Mouse (Mus musculus): Measurements from ENCODE around the gene Nos2. TPM values are rescaled to one million over a fixed set of nuclear protein-coding genes. Genes with fewer than 3 reads are reported as not detected.

The Nos2 gene
- polyA plus RNA-seq, 1 experiment from 2014 or later: 0.92 TPM

- H3K9me3 ChIP-seq (replicated peaks; ENCODE audit: low read length): no peaks in the 10 kb centered on the region
- TF ChIP-seq CTCF (IDR thresholded peaks at IDR 0.05; ENCODE audit: low read depth): peak; percentile 85
- no peak overlapping the region for H3K4me3 ChIP-seq (replicated peaks; ENCODE audit: low read depth, low read length)
- WGBS: 26% methylated on average over 4 of the region's 4 CpGs
- no peaks in the 10 kb centered on the region for H3K27me3 ChIP-seq (ENCODE audit: insufficient read depth, low read length)
- peak; percentile 83 for DNase-seq (ENCODE audit: low spot score)
- H3K27ac ChIP-seq: no peak overlapping the region
- no peak overlapping the region for H3K9ac ChIP-seq (ENCODE audit: low read depth, low read length)
- H3K4me2 ChIP-seq (ENCODE audit: low read length): no peak overlapping the region
- H3K36me3 ChIP-seq (ENCODE audit: insufficient read depth, low read length): 0 out of 2 replicates have a peak, but pooled peaks cover 9% of the 10 kb centered on the region
- ATAC-seq (replicated peaks; ENCODE audit: low FRiP score, low read depth): no peak
- no peaks in the 10 kb centered on the region for H3K4me1 ChIP-seq (replicated peaks; ENCODE audit: insufficient read depth, low read length)
These were observed 46.8 kb downstream of the Nos2 start for GRCm38 (mm10) chr11:78967371-78967770.

GRCm38 (mm10) chr11:78968121-78968520, 47.5 kb downstream of the Nos2 start:
- Histone ChIP-seq H3K27ac (no peak overlapping the region), H3K27me3 (ENCODE audit: insufficient read depth, low read length) (no peaks in the 10 kb centered on the region), H3K9me3 (replicated peaks; ENCODE audit: low read length) (no peaks in the 10 kb centered on the region), H3K4me3 (replicated peaks; ENCODE audit: low read depth, low read length) (no peak overlapping the region), H3K9ac (ENCODE audit: low read depth, low read length) (no peak overlapping the region), H3K36me3 (ENCODE audit: insufficient read depth, low read length) (0 out of 2 replicates have a peak, but pooled peaks cover 9% of the 10 kb centered on the region), H3K4me1 (replicated peaks; ENCODE audit: insufficient read depth, low read length) (no peaks in the 10 kb centered on the region), H3K4me2 (ENCODE audit: low read length) (no peak overlapping the region)
- TF ChIP-seq CTCF (IDR thresholded peaks at IDR 0.05; ENCODE audit: low read depth): no peak
- WGBS: 86% methylated on average over 4 of the region's 4 CpGs
- DNase-seq (ENCODE audit: low spot score) (no peak), ATAC-seq (replicated peaks; ENCODE audit: low FRiP score, low read depth) (no peak)

- Histone ChIP-seq H3K36me3 (ENCODE audit: insufficient read depth, low read length) (peaks cover 3% of the 10 kb centered on the region; the same call in 1 of the 2 replicates), H3K4me3 (replicated peaks; ENCODE audit: low read depth, low read length) (no peak overlapping the region), H3K9me3 (replicated peaks; ENCODE audit: low read length) (no peaks in the 10 kb centered on the region), H3K27me3 (ENCODE audit: insufficient read depth, low read length) (no peaks in the 10 kb centered on the region), H3K9ac (ENCODE audit: low read depth, low read length) (no peak overlapping the region), H3K4me1 (replicated peaks; ENCODE audit: insufficient read depth, low read length) (no peaks in the 10 kb centered on the region), H3K4me2 (ENCODE audit: low read length) (no peak overlapping the region), H3K27ac (no peak overlapping the region)
- TF ChIP-seq CTCF (IDR thresholded peaks at IDR 0.05; ENCODE audit: low read depth): no peak
- WGBS: 87% methylated on average over 8 of the region's 8 CpGs
- ATAC-seq (replicated peaks; ENCODE audit: low FRiP score, low read depth): no peak
- no peak for DNase-seq (ENCODE audit: low spot score)
These were observed 50.5 kb downstream of the Nos2 start for GRCm38 (mm10) chr11:78971096-78971495.

- Histone ChIP-seq H3K36me3 (ENCODE audit: insufficient read depth, low read length) (peaks cover 3% of the 10 kb centered on the region; the same call in 1 of the 2 replicates), H3K4me2 (ENCODE audit: low read length) (no peak overlapping the region), H3K9ac (ENCODE audit: low read depth, low read length) (no peak overlapping the region), H3K27ac (no peak overlapping the region), H3K4me1 (replicated peaks; ENCODE audit: insufficient read depth, low read length) (no peaks in the 10 kb centered on the region), H3K4me3 (replicated peaks; ENCODE audit: low read depth, low read length) (no peak overlapping the region), H3K27me3 (ENCODE audit: insufficient read depth, low read length) (no peaks in the 10 kb centered on the region), H3K9me3 (replicated peaks; ENCODE audit: low read length) (no peaks in the 10 kb centered on the region)
- ATAC-seq (replicated peaks; ENCODE audit: low FRiP score, low read depth) (no peak), DNase-seq (ENCODE audit: low spot score) (no peak)
- 90% methylated on average over 3 of the region's 3 CpGs for WGBS
- no peak for TF ChIP-seq CTCF (IDR thresholded peaks at IDR 0.05; ENCODE audit: low read depth)
These were observed 51.2 kb downstream of the Nos2 start for GRCm38 (mm10) chr11:78971746-78972145.

- H3K36me3 ChIP-seq (ENCODE audit: insufficient read depth, low read length): peaks cover 3% of the 10 kb centered on the region; the same call in 1 of the 2 replicates
- no peak overlapping the region for H3K4me3 ChIP-seq (replicated peaks; ENCODE audit: low read depth, low read length)
- no peaks in the 10 kb centered on the region for H3K9me3 ChIP-seq (replicated peaks; ENCODE audit: low read length)
- H3K4me1 ChIP-seq (replicated peaks; ENCODE audit: insufficient read depth, low read length): no peaks in the 10 kb centered on the region
- DNase-seq (ENCODE audit: low spot score): no peak
- H3K27me3 ChIP-seq (ENCODE audit: insufficient read depth, low read length): no peaks in the 10 kb centered on the region
- no peak overlapping the region for H3K9ac ChIP-seq (ENCODE audit: low read depth, low read length)
- no peak for ATAC-seq (replicated peaks; ENCODE audit: low FRiP score, low read depth)
- no peak overlapping the region for H3K27ac ChIP-seq
- no peak overlapping the region for H3K4me2 ChIP-seq (ENCODE audit: low read length)
- no peak for TF ChIP-seq CTCF (IDR thresholded peaks at IDR 0.05; ENCODE audit: low read depth)
- 35% methylated on average over 6 of the region's 6 CpGs for WGBS
These were observed 51.7 kb downstream of the Nos2 start for GRCm38 (mm10) chr11:78972328-78972727.

- DNase-seq (ENCODE audit: low spot score) (no peak), ATAC-seq (replicated peaks; ENCODE audit: low FRiP score, low read depth) (no peak)
- Histone ChIP-seq H3K27me3 (ENCODE audit: insufficient read depth, low read length) (no peaks in the 10 kb centered on the region), H3K27ac (no peak overlapping the region), H3K4me3 (replicated peaks; ENCODE audit: low read depth, low read length) (no peak overlapping the region), H3K9ac (ENCODE audit: low read depth, low read length) (no peak overlapping the region), H3K9me3 (replicated peaks; ENCODE audit: low read length) (no peaks in the 10 kb centered on the region), H3K4me1 (replicated peaks; ENCODE audit: insufficient read depth, low read length) (no peaks in the 10 kb centered on the region), H3K4me2 (ENCODE audit: low read length) (no peak overlapping the region), H3K36me3 (ENCODE audit: insufficient read depth, low read length) (peaks cover 3% of the 10 kb centered on the region; the same call in 1 of the 2 replicates)
- WGBS: 52% methylated on average over 8 of the region's 8 CpGs
- no peak for TF ChIP-seq CTCF (IDR thresholded peaks at IDR 0.05; ENCODE audit: low read depth)
These were observed 52.3 kb downstream of the Nos2 start for GRCm38 (mm10) chr11:78972811-78973351.

Data from kidney, postnatal 0 days (tissue).